Mouse (Mus musculus): Measurements from ENCODE around the gene Gm10392. TPM values are rescaled to one million over a fixed set of nuclear protein-coding genes. Genes with fewer than 3 reads are reported as not detected.

Gm10392 gene
- polyA plus RNA-seq, 1 experiment from 2014 or later, result 0.19 TPM

- WGBS, result 84% methylated on average over 27 of the region's 27 CpGs
- H3K27me3 ChIP-seq (ENCODE audit: control insufficient read depth, insufficient read depth, low read length), result peaks cover 9% of the 10 kb centered on the region
- no peak overlapping the region for H3K9ac ChIP-seq (ENCODE audit: low read length)
- peaks cover 22% of the 10 kb centered on the region for H3K4me1 ChIP-seq (replicated peaks; ENCODE audit: control insufficient read depth, insufficient read depth, low read length)
- H3K4me2 ChIP-seq (ENCODE audit: low read depth, low read length, severe bottlenecking), result no peak overlapping the region
- no peaks in the 10 kb centered on the region for H3K36me3 ChIP-seq (ENCODE audit: control insufficient read depth, insufficient read depth, low read length)
- DNase-seq (ENCODE audit: low spot score) (peak; percentile 51), ATAC-seq (replicated peaks; ENCODE audit: low FRiP score) (no peak)
- H3K27ac ChIP-seq (ENCODE audit: low read depth, low read length), result no peak overlapping the region
- no peaks in the 10 kb centered on the region for H3K9me3 ChIP-seq (ENCODE audit: control insufficient read depth, low read length)
- H3K4me3 ChIP-seq (ENCODE audit: low read depth, low read length), result no peak overlapping the region
These were observed 773 bp downstream of the Gm10392 start for GRCm38 (mm10) chr11:77518051-77518798.

GRCm38 (mm10) chr11:77516553-77517425 is 2.2 kb downstream of the Gm10392 start:
- Histone ChIP-seq H3K4me2 (ENCODE audit: low read depth, low read length, severe bottlenecking) (no peak overlapping the region), H3K9me3 (ENCODE audit: control insufficient read depth, low read length) (no peaks in the 10 kb centered on the region), H3K4me1 (replicated peaks; ENCODE audit: control insufficient read depth, insufficient read depth, low read length) (peaks cover 26% of the 10 kb centered on the region), H3K36me3 (ENCODE audit: control insufficient read depth, insufficient read depth, low read length) (no peaks in the 10 kb centered on the region), H3K4me3 (ENCODE audit: low read depth, low read length) (no peak overlapping the region), H3K27ac (ENCODE audit: low read depth, low read length) (no peak overlapping the region), H3K27me3 (ENCODE audit: control insufficient read depth, insufficient read depth, low read length) (peaks cover 9% of the 10 kb centered on the region), H3K9ac (ENCODE audit: low read length) (no peak overlapping the region)
- 59% methylated on average over 5 of the region's 5 CpGs for WGBS
- DNase-seq (ENCODE audit: low spot score) (peak; percentile 46), ATAC-seq (replicated peaks; ENCODE audit: low FRiP score) (no peak)

GRCm38 (mm10) chr11:77515637-77516552 is 3.1 kb downstream of the Gm10392 start, which contains the start of gene Trp53i13:
Trp53i13 (minus strand) TSS chr11:77515980.
- no peak for DNase-seq (ENCODE audit: low spot score)
- H3K9me3 ChIP-seq (ENCODE audit: control insufficient read depth, low read length), result no peaks in the 10 kb centered on the region
- H3K36me3 ChIP-seq (ENCODE audit: control insufficient read depth, insufficient read depth, low read length), result no peaks in the 10 kb centered on the region
- WGBS, result 5% methylated on average over 39 of the region's 39 CpGs
- H3K4me3 ChIP-seq (ENCODE audit: low read depth, low read length), result peak within 1 kb of the TSS; percentile 44
- peaks cover 26% of the 10 kb centered on the region for H3K4me1 ChIP-seq (replicated peaks; ENCODE audit: control insufficient read depth, insufficient read depth, low read length)
- ATAC-seq (replicated peaks; ENCODE audit: low FRiP score), result peak; percentile 3; the same call in 1 of the 2 replicates
- peak within 1 kb of the TSS; percentile 92 for H3K4me2 ChIP-seq (ENCODE audit: low read depth, low read length, severe bottlenecking)
- H3K9ac ChIP-seq (ENCODE audit: low read length), result peak within 1 kb of the TSS; percentile 57
- H3K27me3 ChIP-seq (ENCODE audit: control insufficient read depth, insufficient read depth, low read length), result peaks cover 9% of the 10 kb centered on the region
- no peak within 1 kb of the TSS for H3K27ac ChIP-seq (ENCODE audit: low read depth, low read length)

GRCm38 (mm10) chr11:77514832-77515636 is 4.0 kb downstream of the Gm10392 start, which contains the start of gene Abhd15:
Abhd15 (plus strand) TSS chr11:77515121.
- H3K27ac ChIP-seq (ENCODE audit: low read depth, low read length), result peak within 1 kb of the TSS; percentile 12; the same call in 1 of the 2 replicates
- WGBS, result under 1% methylated on average over 69 of the region's 72 CpGs
- peak within 1 kb of the TSS; percentile 57 for H3K9ac ChIP-seq (ENCODE audit: low read length)
- peak; percentile 66 for ATAC-seq (replicated peaks; ENCODE audit: low FRiP score)
- H3K27me3 ChIP-seq (ENCODE audit: control insufficient read depth, insufficient read depth, low read length), result peaks cover 9% of the 10 kb centered on the region
- peak within 1 kb of the TSS; percentile 92 for H3K4me2 ChIP-seq (ENCODE audit: low read depth, low read length, severe bottlenecking)
- no peaks in the 10 kb centered on the region for H3K9me3 ChIP-seq (ENCODE audit: control insufficient read depth, low read length)
- peak; percentile 93 for DNase-seq (ENCODE audit: low spot score)
- H3K4me1 ChIP-seq (replicated peaks; ENCODE audit: control insufficient read depth, insufficient read depth, low read length), result peaks cover 26% of the 10 kb centered on the region
- peak within 1 kb of the TSS; percentile 44 for H3K4me3 ChIP-seq (ENCODE audit: low read depth, low read length)
- no peaks in the 10 kb centered on the region for H3K36me3 ChIP-seq (ENCODE audit: control insufficient read depth, insufficient read depth, low read length)

- Histone ChIP-seq H3K4me1 (replicated peaks; ENCODE audit: control insufficient read depth, insufficient read depth, low read length) (peaks cover 26% of the 10 kb centered on the region), H3K4me2 (ENCODE audit: low read depth, low read length, severe bottlenecking) (peak overlapping the region; percentile 92), H3K27me3 (ENCODE audit: control insufficient read depth, insufficient read depth, low read length) (peaks cover 9% of the 10 kb centered on the region), H3K4me3 (ENCODE audit: low read depth, low read length) (peak overlapping the region; percentile 44), H3K9ac (ENCODE audit: low read length) (peak overlapping the region; percentile 57), H3K27ac (ENCODE audit: low read depth, low read length) (peak overlapping the region; percentile 12; the same call in 1 of the 2 replicates), H3K9me3 (ENCODE audit: control insufficient read depth, low read length) (no peaks in the 10 kb centered on the region), H3K36me3 (ENCODE audit: control insufficient read depth, insufficient read depth, low read length) (no peaks in the 10 kb centered on the region)
- WGBS, result 3% methylated on average over 18 of the region's 19 CpGs
- ATAC-seq (replicated peaks; ENCODE audit: low FRiP score) (no peak), DNase-seq (ENCODE audit: low spot score) (peak; percentile 65)
These were observed 4.6 kb downstream of the Gm10392 start for GRCm38 (mm10) chr11:77514281-77514831.

- Histone ChIP-seq H3K4me1 (replicated peaks; ENCODE audit: control insufficient read depth, insufficient read depth, low read length) (peaks cover 26% of the 10 kb centered on the region), H3K27me3 (ENCODE audit: control insufficient read depth, insufficient read depth, low read length) (peaks cover 9% of the 10 kb centered on the region), H3K9me3 (ENCODE audit: control insufficient read depth, low read length) (no peaks in the 10 kb centered on the region), H3K9ac (ENCODE audit: low read length) (peak overlapping the region; percentile 50), H3K27ac (ENCODE audit: low read depth, low read length) (no peak overlapping the region), H3K4me3 (ENCODE audit: low read depth, low read length) (peak overlapping the region; percentile 58), H3K36me3 (ENCODE audit: control insufficient read depth, insufficient read depth, low read length) (no peaks in the 10 kb centered on the region), H3K4me2 (ENCODE audit: low read depth, low read length, severe bottlenecking) (peak overlapping the region; percentile 67)
- 2% methylated on average over 10 of the region's 10 CpGs for WGBS
- ATAC-seq (replicated peaks; ENCODE audit: low FRiP score), result no peak
- no peak for DNase-seq (ENCODE audit: low spot score)
These were observed 5.2 kb downstream of the Gm10392 start for GRCm38 (mm10) chr11:77513811-77514170.

GRCm38 (mm10) chr11:77512891-77513810 is 5.8 kb downstream of the Gm10392 start:
- H3K4me2 ChIP-seq (ENCODE audit: low read depth, low read length, severe bottlenecking), result peak overlapping the region; percentile 80
- no peak overlapping the region for H3K27ac ChIP-seq (ENCODE audit: low read depth, low read length)
- peaks cover 26% of the 10 kb centered on the region for H3K4me1 ChIP-seq (replicated peaks; ENCODE audit: control insufficient read depth, insufficient read depth, low read length)
- WGBS, result under 1% methylated on average over 81 of the region's 84 CpGs
- no peaks in the 10 kb centered on the region for H3K9me3 ChIP-seq (ENCODE audit: control insufficient read depth, low read length)
- H3K4me3 ChIP-seq (ENCODE audit: low read depth, low read length), result peak overlapping the region; percentile 58
- peaks cover 9% of the 10 kb centered on the region for H3K27me3 ChIP-seq (ENCODE audit: control insufficient read depth, insufficient read depth, low read length)
- peak; percentile 97 for DNase-seq (ENCODE audit: low spot score)
- peak; percentile 62 for ATAC-seq (replicated peaks; ENCODE audit: low FRiP score)
- peak overlapping the region; percentile 73 for H3K9ac ChIP-seq (ENCODE audit: low read length)
- no peaks in the 10 kb centered on the region for H3K36me3 ChIP-seq (ENCODE audit: control insufficient read depth, insufficient read depth, low read length)
